Mouse (Mus musculus) lung, postnatal 0 days (tissue): Measurements from ENCODE around the gene Zkscan17.

Experiments used
- CTCF ChIP-seq: IDR thresholded peaks from 2 replicates; pipeline ENCODE4 v1.5.1; 2016; ENCODE audit warnings: antibody characterized with exemption, mild to moderate bottlenecking
- EP300 ChIP-seq: IDR thresholded peaks from 2 replicates; pipeline ENCODE4 v1.6.1; 2016; ENCODE audit warnings: antibody characterized with exemption, mild to moderate bottlenecking, control low read depth

- TF ChIP-seq EP300 (no peak), CTCF (no peak)
Measured at GRCm38 (mm10) chr11:59486222-59486621, 40.3 kb downstream of the Zkscan17 start.
